Mouse (Mus musculus): ENCODE measurements around the gene Tuba3b.

DNA sequence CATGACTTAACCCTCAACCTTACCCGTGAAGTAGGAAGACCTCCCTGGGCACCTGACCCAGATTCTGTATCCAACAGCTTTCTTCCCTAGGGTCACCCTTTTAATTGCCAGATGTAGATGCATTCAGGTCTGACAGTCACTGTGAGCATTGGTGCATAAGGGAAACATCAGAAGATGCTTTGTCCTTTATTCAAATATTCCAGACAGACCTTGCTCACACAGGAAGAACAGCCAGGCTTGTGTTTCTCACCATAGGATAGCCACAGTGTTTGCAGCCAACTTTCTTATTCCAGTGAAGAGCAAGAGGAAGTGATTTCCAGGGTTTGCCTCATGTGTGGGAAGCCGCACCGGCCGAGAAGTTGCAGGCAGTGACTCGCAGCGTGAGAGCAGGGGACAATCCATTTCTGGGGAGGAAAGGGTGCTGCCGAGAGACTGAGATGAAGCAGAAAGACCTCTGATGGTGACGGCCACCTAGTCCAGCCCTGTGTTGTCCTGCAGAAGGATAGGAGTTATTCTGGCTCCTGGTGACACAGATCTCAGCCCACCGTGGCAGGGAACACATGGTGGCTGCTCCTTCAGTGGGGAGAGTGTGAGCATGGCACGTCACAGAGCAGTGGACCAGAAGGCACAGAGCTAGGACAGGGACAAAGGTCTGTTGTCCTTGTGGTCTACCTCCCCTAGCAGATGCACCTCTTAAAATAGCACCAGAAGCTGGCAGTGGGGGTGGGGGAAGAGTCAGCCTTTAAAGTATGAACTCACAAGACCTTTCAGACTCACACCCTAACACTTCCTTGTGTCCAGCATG is 34.0 kb upstream of the Tuba3b start:
- TF ChIP-seq CTCF (conservative IDR thresholded peaks at IDR 0.05 in 1 of 2, IDR thresholded peaks at IDR 0.05 in 1 of 2; ENCODE audit: low read depth in 2 of 2, low read length in 2 of 2) (no peak), MEF2A (IDR thresholded peaks at IDR 0.05; ENCODE audit: borderline replicate concordance, low read depth, low read length) (no peak), POLR2A (IDR thresholded peaks at IDR 0.05; ENCODE audit: low read depth, low read length) (no peak), IRF4 (IDR thresholded peaks at IDR 0.05; ENCODE audit: low read depth, low read length) (no peak), ZC3H11A (IDR thresholded peaks at IDR 0.05; ENCODE audit: low read depth, low read length) (no peak), ZKSCAN1 (IDR thresholded peaks at IDR 0.05; ENCODE audit: borderline replicate concordance, low read depth, low read length) (no peak), NELFE (IDR thresholded peaks at IDR 0.05; ENCODE audit: low read depth, low read length) (no peak), NRF1 (IDR thresholded peaks at IDR 0.05; ENCODE audit: low read depth, low read length) (no peak)
